Comparison of ENCODE assay signal across 17 mouse cellular contexts in genomic region chr5:117669265-117669664, GRCm38 (mm10).
A peak's percentile ranks its signal among the peaks of the same experiment; 100 is the strongest.
DNase-seq lines count a peak whose midpoint lies in the region; ATAC-seq lines count a peak whose summit lies in the region.
"Had no signal": no experiment of that assay in that cellular context is flagged by ENCODE, and none has a peak within 500 bp of the region (broad histone marks: within the 10 kb centered on the region; RNA-seq: fewer than 3 reads in every experiment).

No protein-coding gene starts in this region.

- intact Hi-C loops in heart, postnatal 36 days (cut with DNase I): no loop called here

- 0 out of 2 replicates have a peak, but pooled peaks have one; percentile 42 for ATAC-seq in heart, embryonic 11.5 days (replicated peaks; ENCODE audit: insufficient number of reproducible peaks, low FRiP score, low TSS enrichment)
- no peak for ATAC-seq in midbrain, embryonic 14.5 days (ENCODE audit: low FRiP score, low TSS enrichment)
- no peak for ATAC-seq in midbrain, embryonic 16.5 days
- ATAC-seq: liver, postnatal 0 days; midbrain, embryonic 15.5 days had no signal

- H3K4me3 ChIP-seq in heart, embryonic 11.5 days (ENCODE audit: low read depth, low read length): no peak overlapping the region
- no peak overlapping the region for H3K4me3 ChIP-seq in midbrain, embryonic 14.5 days (replicated peaks; ENCODE audit: low read depth, low read length)
- no peak overlapping the region for H3K4me3 ChIP-seq in midbrain, embryonic 16.5 days (ENCODE audit: low read depth, low read length)
- H3K4me3 ChIP-seq: embryonic facial prominence, embryonic 12.5 days; megakaryocyte, embryonic 14.5 days; midbrain, embryonic 15.5 days; neural tube, embryonic 15.5 days had no signal

- H3K9me3 ChIP-seq in heart, embryonic 11.5 days (replicated peaks; ENCODE audit: control insufficient read depth, low read length): no peaks in the 10 kb centered on the region
- no peaks in the 10 kb centered on the region for H3K9me3 ChIP-seq in midbrain, embryonic 14.5 days (ENCODE audit: control insufficient read depth, low read length)
- no peaks in the 10 kb centered on the region for H3K9me3 ChIP-seq in midbrain, embryonic 16.5 days (replicated peaks; ENCODE audit: control insufficient read depth, low read length, poor library complexity, severe bottlenecking)
- H3K9me3 ChIP-seq: embryonic facial prominence, embryonic 12.5 days; midbrain, embryonic 15.5 days; neural tube, embryonic 15.5 days had no signal

- DNase-seq in heart, adult 11 months: no peak
- DNase-seq in heart, postnatal 4 days: peak; percentile 9
- no peak for DNase-seq in heart, postnatal 36 days
- DNase-seq in midbrain, embryonic 14.5 days: no peak
- DNase-seq in ovary, postnatal 14 days (ENCODE audit: low spot score): no peak
- DNase-seq: cerebellum, adult 9-11 months; kidney, adult 8-10 months; kidney, postnatal 14 days; liver, postnatal 0 days; right cerebral cortex, postnatal 4 days; thymus, postnatal 14 days had no signal

- H3K27me3 ChIP-seq in heart, embryonic 11.5 days (ENCODE audit: control insufficient read depth, insufficient read depth, low read length): no peaks in the 10 kb centered on the region
- H3K27me3 ChIP-seq in midbrain, embryonic 14.5 days (ENCODE audit: control insufficient read depth, insufficient read depth, low read length): no peaks in the 10 kb centered on the region
- no peaks in the 10 kb centered on the region for H3K27me3 ChIP-seq in midbrain, embryonic 16.5 days (ENCODE audit: control insufficient read depth, insufficient read depth, low read depth, low read length)
- H3K27me3 ChIP-seq: embryonic facial prominence, embryonic 12.5 days; midbrain, embryonic 15.5 days; neural tube, embryonic 15.5 days had no signal

- 17% methylated on average over 4 of the region's 4 CpGs for WGBS in heart, embryonic 11.5 days (ENCODE audit: insufficient replicate concordance)
- WGBS in midbrain, embryonic 14.5 days: 69% methylated on average over 4 of the region's 4 CpGs
- WGBS in midbrain, embryonic 16.5 days: 66% methylated on average over 4 of the region's 4 CpGs

- 0 out of 2 replicates have a peak overlapping the region, but pooled peaks have one; percentile 22 for H3K27ac ChIP-seq in heart, embryonic 11.5 days (ENCODE audit: low read depth, low read length)
- 0 out of 2 replicates have a peak overlapping the region, but pooled peaks have one; percentile 8 for H3K27ac ChIP-seq in midbrain, embryonic 14.5 days (replicated peaks; ENCODE audit: low read depth, low read length)
- H3K27ac ChIP-seq in midbrain, embryonic 16.5 days (ENCODE audit: low read length): no peak overlapping the region
- H3K27ac ChIP-seq: embryonic facial prominence, embryonic 12.5 days; midbrain, embryonic 15.5 days; neural tube, embryonic 15.5 days had no signal

- no peaks in the 10 kb centered on the region for H3K36me3 ChIP-seq in heart, embryonic 11.5 days (ENCODE audit: control insufficient read depth, insufficient read depth, low read length)
- H3K36me3 ChIP-seq in midbrain, embryonic 14.5 days (ENCODE audit: control insufficient read depth, insufficient read depth, low read length): no peaks in the 10 kb centered on the region
- no peaks in the 10 kb centered on the region for H3K36me3 ChIP-seq in midbrain, embryonic 16.5 days (ENCODE audit: control insufficient read depth, insufficient read depth, low read length)
- H3K36me3 ChIP-seq: embryonic facial prominence, embryonic 12.5 days; midbrain, embryonic 15.5 days; neural tube, embryonic 15.5 days had no signal

- H3K4me1 ChIP-seq in heart, embryonic 11.5 days (ENCODE audit: control insufficient read depth, insufficient read depth, low read length): peaks cover 18% of the 10 kb centered on the region
- H3K4me1 ChIP-seq in midbrain, embryonic 14.5 days (ENCODE audit: control insufficient read depth, insufficient read depth, low read length): peaks cover 13% of the 10 kb centered on the region
- peaks cover 6% of the 10 kb centered on the region for H3K4me1 ChIP-seq in midbrain, embryonic 16.5 days (ENCODE audit: control insufficient read depth, insufficient read depth, low read length)
- H3K4me1 ChIP-seq: megakaryocyte, embryonic 14.5 days had no signal

- H3K4me2 ChIP-seq in heart, embryonic 11.5 days: no peak overlapping the region
- H3K4me2 ChIP-seq in midbrain, embryonic 14.5 days (ENCODE audit: low read length): no peak overlapping the region
- H3K4me2 ChIP-seq in midbrain, embryonic 16.5 days (ENCODE audit: low read length): no peak overlapping the region
- H3K4me2 ChIP-seq: embryonic facial prominence, embryonic 12.5 days; midbrain, embryonic 15.5 days; neural tube, embryonic 15.5 days had no signal

- H3K9ac ChIP-seq in heart, embryonic 11.5 days (ENCODE audit: low read depth, low read length): no peak overlapping the region
- H3K9ac ChIP-seq in midbrain, embryonic 14.5 days (replicated peaks; ENCODE audit: low read length): no peak overlapping the region
- no peak overlapping the region for H3K9ac ChIP-seq in midbrain, embryonic 16.5 days (ENCODE audit: low read depth, low read length)
- H3K9ac ChIP-seq: embryonic facial prominence, embryonic 12.5 days; liver, postnatal 0 days; midbrain, embryonic 15.5 days; neural tube, embryonic 15.5 days had no signal
